Mouse (Mus musculus) monocyte, adult 5-6 weeks (primary cell): ENCODE measurements at regions not wholly inside any gene's neighbourhood (a gene's known extent, or its start where the extent isn't known, plus 50 kb on each side); places are given as distances from the start of the nearest gene placed in this dataset.

Experiments
- ATAC-seq: fragments of 153-309, 156-312 bp; replicated peaks from 2 replicates; pipeline ENCODE4 v1.8.0; 2017; ENCODE audit warnings: mild to moderate bottlenecking; ENCODE audit not compliant: low TSS enrichment, insufficient number of reproducible peaks, severe bottlenecking, poor library complexity, low FRiP score

- ATAC-seq, result no peak
Measured at GRCm38 (mm10) chr17:65056059-65056458, 220.2 kb upstream of the 4930583I09Rik start.

- ATAC-seq, result no peak
Measured at GRCm38 (mm10) chr17:65049860-65050482, 214.1 kb upstream of the 4930583I09Rik start.

GRCm38 (mm10) chr17:65015731-65016130 lies 179.9 kb upstream of the 4930583I09Rik start:
- no peak for ATAC-seq

- ATAC-seq, result no peak
Measured at GRCm38 (mm10) chr17:65014682-65015081, 178.8 kb upstream of the 4930583I09Rik start.

GRCm38 (mm10) chr17:65000626-65001135 lies 164.8 kb upstream of the 4930583I09Rik start:
- ATAC-seq, result no peak

GRCm38 (mm10) chr17:64994483-64994882 lies 158.6 kb upstream of the 4930583I09Rik start:
- ATAC-seq, result no peak

GRCm38 (mm10) chr17:64991262-64991661 lies 155.4 kb upstream of the 4930583I09Rik start:
- no peak for ATAC-seq

GRCm38 (mm10) chr17:64984276-64985011 lies 148.6 kb upstream of the 4930583I09Rik start:
- ATAC-seq, result no peak

- no peak for ATAC-seq
Measured at GRCm38 (mm10) chr17:64983480-64983879, 147.6 kb upstream of the 4930583I09Rik start.

- no peak for ATAC-seq
Measured at GRCm38 (mm10) chr17:64964153-64964552, 128.3 kb upstream of the 4930583I09Rik start.

- ATAC-seq, result no peak
Measured at GRCm38 (mm10) chr17:64961887-64962286, 126.0 kb upstream of the 4930583I09Rik start.

- no peak for ATAC-seq
Measured at GRCm38 (mm10) chr17:64957495-64957894, 121.6 kb upstream of the 4930583I09Rik start.

- ATAC-seq, result no peak
Measured at GRCm38 (mm10) chr17:64956506-64956905, 120.6 kb upstream of the 4930583I09Rik start.

- no peak for ATAC-seq
Measured at GRCm38 (mm10) chr17:64953275-64953674, 117.4 kb upstream of the 4930583I09Rik start.

- no peak for ATAC-seq
Measured at GRCm38 (mm10) chr17:64951625-64951940, 115.7 kb upstream of the 4930583I09Rik start.

- no peak for ATAC-seq
Measured at GRCm38 (mm10) chr17:64950802-64951624, 115.1 kb upstream of the 4930583I09Rik start.

- ATAC-seq, result 0 out of 2 replicates have a peak, but pooled peaks have one; percentile 13
Measured at GRCm38 (mm10) chr17:64943213-64943612, 107.3 kb upstream of the 4930583I09Rik start.

GRCm38 (mm10) chr17:64941555-64941954 lies 105.7 kb upstream of the 4930583I09Rik start:
- no peak for ATAC-seq

GRCm38 (mm10) chr17:64935683-64936082 lies 99.8 kb upstream of the 4930583I09Rik start:
- no peak for ATAC-seq
